Mouse (Mus musculus): ENCODE results near the gene Ahcyl1. TPM values are rescaled to one million over a fixed set of nuclear protein-coding genes. Genes with fewer than 3 reads are reported as not detected.
"Not testable (repeated sequence)": the region's sequence is repeated elsewhere in the genome, so short reads cannot be mapped to it uniquely, and the experiment has no call there.

The Ahcyl1 gene
- polyA plus RNA-seq, 1 experiment from 2014 or later, result 106 TPM

DNA sequence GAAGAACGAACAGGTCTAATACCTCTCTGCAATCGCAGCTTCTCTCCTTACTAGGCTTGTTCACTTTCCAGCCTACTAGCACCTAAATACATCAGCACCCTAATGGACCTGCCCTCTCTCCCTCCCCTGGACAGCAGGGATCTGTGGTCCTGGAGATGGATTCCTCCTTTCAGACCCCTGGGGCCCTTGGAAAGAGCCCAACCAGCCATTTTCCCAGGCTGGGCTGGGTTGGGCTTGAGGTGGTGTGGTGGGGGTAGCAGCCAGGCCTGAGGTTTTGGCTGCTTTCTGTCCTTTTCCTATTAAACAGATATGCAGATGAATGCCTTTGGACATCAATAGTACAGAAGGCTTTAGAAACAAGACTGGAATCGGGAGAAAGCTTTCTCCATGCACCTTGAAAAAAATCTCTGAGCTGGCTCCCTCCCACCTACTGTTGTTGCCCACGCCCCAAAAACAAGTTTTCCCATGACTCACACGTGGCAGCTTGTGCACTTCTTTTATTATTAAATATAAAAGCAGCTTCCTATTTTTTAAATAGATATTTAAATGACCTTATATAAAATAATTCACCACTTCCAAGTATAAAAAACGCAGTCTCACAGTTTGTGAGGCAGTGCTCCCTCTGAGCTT, 44.3 kb upstream of the Ahcyl1 start:
- Histone ChIP-seq H3K9me3 (ENCODE audit: low read depth, low read length) (no peaks in the 10 kb centered on the region), H3K4me2 (no peak overlapping the region), H3K27me3 (ENCODE audit: insufficient read depth, low read length) (no peaks in the 10 kb centered on the region), H3K27ac (ENCODE audit: low read depth) (peak overlapping the region; percentile 81), H3K36me3 (ENCODE audit: insufficient read depth) (peaks cover 11% of the 10 kb centered on the region; the same call in 1 of the 2 replicates), H3K4me1 (ENCODE audit: insufficient read depth) (peaks cover 33% of the 10 kb centered on the region), H3K9ac (no peak overlapping the region), H3K4me3 (ENCODE audit: low read depth, low read length) (no peak overlapping the region)
- ATAC-seq (ENCODE audit: insufficient read depth) (peak; percentile 94), DNase-seq (peak; percentile 97)
- TF ChIP-seq CTCF (IDR thresholded peaks at IDR 0.05; ENCODE audit: low read depth), result no peak
- WGBS, result 4% methylated on average over 6 of the region's 6 CpGs

DNA sequence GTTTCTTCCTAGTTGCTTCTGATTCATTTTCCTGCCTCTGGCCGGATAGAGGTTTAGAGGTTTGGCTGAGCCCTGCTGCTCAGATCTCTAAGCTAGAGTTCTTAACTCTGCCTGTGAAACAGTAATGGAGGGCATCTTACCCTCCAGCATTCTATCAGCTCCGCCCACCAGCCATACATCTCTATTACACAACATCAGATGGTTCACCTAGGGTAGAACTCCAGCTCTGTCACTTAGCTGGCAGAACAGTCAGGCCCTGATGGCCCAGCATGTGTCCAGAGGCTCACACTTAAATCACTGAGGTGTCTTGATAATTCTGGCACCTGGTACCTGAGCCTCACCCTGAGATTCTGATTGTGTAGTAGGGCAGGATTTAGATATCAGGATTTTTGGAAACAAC, 43.6 kb upstream of the Ahcyl1 start:
- no peak for TF ChIP-seq CTCF (IDR thresholded peaks at IDR 0.05; ENCODE audit: low read depth)
- Histone ChIP-seq H3K36me3 (ENCODE audit: insufficient read depth) (peaks cover 10% of the 10 kb centered on the region; the same call in 1 of the 2 replicates), H3K4me2 (no peak overlapping the region), H3K4me3 (ENCODE audit: low read depth, low read length) (no peak overlapping the region), H3K9ac (no peak overlapping the region), H3K27ac (ENCODE audit: low read depth) (peak overlapping the region; percentile 81; the same call in 1 of the 2 replicates), H3K4me1 (ENCODE audit: insufficient read depth) (peaks cover 33% of the 10 kb centered on the region), H3K9me3 (ENCODE audit: low read depth, low read length) (no peaks in the 10 kb centered on the region), H3K27me3 (ENCODE audit: insufficient read depth, low read length) (no peaks in the 10 kb centered on the region)
- ATAC-seq (ENCODE audit: insufficient read depth) (peak; percentile 19; the same call in 1 of the 2 replicates), DNase-seq (peak; percentile 29)
- whole genome bisulfite sequencing, result 81% methylated on average over 2 of the region's 2 CpGs

DNA sequence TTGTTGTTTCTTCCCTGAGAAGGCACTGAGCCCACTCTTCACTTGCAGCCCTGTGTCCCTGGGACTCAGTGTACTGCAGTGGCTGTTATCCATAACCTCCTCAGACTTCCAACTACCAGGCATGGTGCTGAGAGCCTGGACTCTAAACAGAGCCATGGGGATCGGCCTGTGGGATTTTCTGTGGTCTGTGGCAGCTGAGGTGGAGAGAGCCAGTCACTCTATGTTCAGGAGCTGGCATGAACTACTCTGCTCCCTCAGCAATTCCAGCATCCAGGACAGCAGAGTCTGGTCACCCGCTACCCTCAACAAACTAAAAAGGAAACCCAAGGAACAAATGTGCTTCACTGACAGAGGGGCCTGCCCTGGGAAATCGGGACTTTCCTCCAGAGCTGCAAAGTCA, 43.1 kb upstream of the Ahcyl1 start:
- H3K9me3 ChIP-seq (ENCODE audit: low read depth, low read length), result no peaks in the 10 kb centered on the region
- 71% methylated on average over 3 of the region's 3 CpGs for WGBS
- H3K4me3 ChIP-seq (ENCODE audit: low read depth, low read length), result no peak overlapping the region
- no peaks in the 10 kb centered on the region for H3K27me3 ChIP-seq (ENCODE audit: insufficient read depth, low read length)
- ATAC-seq (ENCODE audit: insufficient read depth) (no peak), DNase-seq (no peak)
- H3K4me2 ChIP-seq, result no peak overlapping the region
- peaks cover 10% of the 10 kb centered on the region; the same call in 1 of the 2 replicates for H3K36me3 ChIP-seq (ENCODE audit: insufficient read depth)
- no peak overlapping the region for H3K9ac ChIP-seq
- no peak for TF ChIP-seq CTCF (IDR thresholded peaks at IDR 0.05; ENCODE audit: low read depth)
- H3K4me1 ChIP-seq (ENCODE audit: insufficient read depth), result peaks cover 33% of the 10 kb centered on the region
- peak overlapping the region; percentile 43; the same call in 1 of the 2 replicates for H3K27ac ChIP-seq (ENCODE audit: low read depth)

DNA sequence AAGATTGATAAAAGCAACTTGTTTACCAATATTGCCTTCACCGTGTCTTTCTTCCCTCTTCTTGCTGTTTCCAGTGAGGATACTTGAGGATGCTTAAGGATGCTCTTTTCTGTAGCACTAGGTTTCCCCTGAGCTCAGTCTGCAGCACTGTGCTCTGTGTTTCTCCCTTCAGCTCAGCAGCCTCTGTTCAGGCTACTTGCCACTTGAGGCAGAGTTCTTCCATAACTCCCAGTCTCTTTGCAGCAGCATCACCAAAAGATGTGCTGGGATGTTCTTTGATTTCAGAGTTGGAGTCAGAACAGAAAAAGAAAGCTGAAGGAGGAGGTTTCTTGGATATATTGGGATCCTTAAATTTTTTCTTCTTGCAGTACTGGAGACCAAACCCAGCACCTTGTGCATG, 42.3 kb upstream of the Ahcyl1 start:
- DNase-seq (no peak), ATAC-seq (ENCODE audit: insufficient read depth) (no peak)
- WGBS, result 65% methylated on average over 1 of the region's 1 CpGs
- Histone ChIP-seq H3K4me1 (ENCODE audit: insufficient read depth) (peaks cover 33% of the 10 kb centered on the region), H3K9me3 (ENCODE audit: low read depth, low read length) (no peaks in the 10 kb centered on the region), H3K4me2 (no peak overlapping the region), H3K9ac (no peak overlapping the region), H3K27ac (ENCODE audit: low read depth) (no peak overlapping the region), H3K36me3 (ENCODE audit: insufficient read depth) (peaks cover 10% of the 10 kb centered on the region; the same call in 1 of the 2 replicates), H3K4me3 (ENCODE audit: low read depth, low read length) (no peak overlapping the region), H3K27me3 (ENCODE audit: insufficient read depth, low read length) (no peaks in the 10 kb centered on the region)
- no peak for TF ChIP-seq CTCF (IDR thresholded peaks at IDR 0.05; ENCODE audit: low read depth)

DNA sequence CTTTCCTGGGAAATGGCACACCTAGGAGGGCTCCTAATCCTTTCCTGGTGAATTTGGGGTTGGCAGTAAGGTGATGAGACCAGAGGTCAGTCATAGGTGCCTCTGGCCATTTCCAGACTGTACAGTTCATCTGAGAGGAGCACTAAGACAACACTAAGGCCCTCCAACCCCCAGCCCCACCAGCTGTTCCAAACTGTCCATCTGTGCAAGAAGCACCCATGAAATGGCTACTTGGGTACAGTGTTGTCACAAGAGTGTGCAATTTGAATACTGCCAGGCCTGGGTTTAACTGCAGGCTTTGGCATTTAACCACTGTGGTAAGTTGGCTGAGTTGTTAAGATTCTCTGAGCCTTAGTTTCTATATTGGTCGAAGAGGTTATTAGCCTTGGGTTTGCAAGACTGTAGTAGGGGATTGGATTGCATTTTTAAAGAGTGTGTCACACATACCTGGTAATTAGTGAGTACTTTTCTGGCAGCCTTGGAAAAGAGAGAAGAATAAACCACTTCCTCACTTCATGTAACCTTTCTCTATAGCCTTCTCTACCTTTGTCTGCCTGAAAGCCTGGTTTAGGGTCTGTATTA, 41.3 kb upstream of the Ahcyl1 start:
- peaks cover 4% of the 10 kb centered on the region; the same call in 1 of the 2 replicates for H3K36me3 ChIP-seq (ENCODE audit: insufficient read depth)
- H3K9ac ChIP-seq, result no peak overlapping the region
- TF ChIP-seq CTCF (IDR thresholded peaks at IDR 0.05; ENCODE audit: low read depth), result no peak
- H3K9me3 ChIP-seq (ENCODE audit: low read depth, low read length), result no peaks in the 10 kb centered on the region
- DNase-seq (no peak), ATAC-seq (ENCODE audit: insufficient read depth) (no peak)
- 79% methylated on average over 1 of the region's 1 CpGs for whole genome bisulfite sequencing
- no peak overlapping the region for H3K4me2 ChIP-seq
- H3K4me1 ChIP-seq (ENCODE audit: insufficient read depth), result peaks cover 25% of the 10 kb centered on the region
- no peaks in the 10 kb centered on the region for H3K27me3 ChIP-seq (ENCODE audit: insufficient read depth, low read length)
- no peak overlapping the region for H3K4me3 ChIP-seq (ENCODE audit: low read depth, low read length)
- no peak overlapping the region for H3K27ac ChIP-seq (ENCODE audit: low read depth)

DNA sequence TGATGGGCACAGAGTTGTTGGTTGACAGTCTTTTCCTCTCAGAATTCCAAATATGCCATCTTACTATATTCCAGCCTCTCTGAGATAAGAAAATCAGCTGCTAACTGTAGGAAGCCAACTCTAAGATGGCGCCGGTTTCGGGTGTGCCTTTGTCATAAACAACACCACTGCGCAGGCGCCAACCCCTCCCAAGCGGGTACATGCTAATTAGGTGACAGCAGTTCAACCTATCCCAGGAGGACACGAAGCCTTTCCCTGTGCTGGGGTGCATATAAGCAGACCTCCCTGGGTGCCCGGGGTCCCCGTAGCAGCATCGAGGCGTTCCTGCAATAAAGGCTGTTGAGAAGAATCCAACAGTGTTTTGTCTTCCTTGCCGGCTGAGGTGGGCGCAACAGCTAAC, 39.3 kb upstream of the Ahcyl1 start:
- not testable (repeated sequence) for ATAC-seq (ENCODE audit: insufficient read depth); H3K9ac ChIP-seq; H3K27me3 ChIP-seq (ENCODE audit: insufficient read depth, low read length); DNase-seq; H3K27ac ChIP-seq (ENCODE audit: low read depth); H3K9me3 ChIP-seq (ENCODE audit: low read depth, low read length); H3K4me2 ChIP-seq; H3K36me3 ChIP-seq (ENCODE audit: insufficient read depth); H3K4me3 ChIP-seq (ENCODE audit: low read depth, low read length)
- WGBS, result 91% methylated on average over 13 of the region's 13 CpGs
- H3K4me1 ChIP-seq (ENCODE audit: insufficient read depth), result peaks cover 13% of the 10 kb centered on the region

DNA sequence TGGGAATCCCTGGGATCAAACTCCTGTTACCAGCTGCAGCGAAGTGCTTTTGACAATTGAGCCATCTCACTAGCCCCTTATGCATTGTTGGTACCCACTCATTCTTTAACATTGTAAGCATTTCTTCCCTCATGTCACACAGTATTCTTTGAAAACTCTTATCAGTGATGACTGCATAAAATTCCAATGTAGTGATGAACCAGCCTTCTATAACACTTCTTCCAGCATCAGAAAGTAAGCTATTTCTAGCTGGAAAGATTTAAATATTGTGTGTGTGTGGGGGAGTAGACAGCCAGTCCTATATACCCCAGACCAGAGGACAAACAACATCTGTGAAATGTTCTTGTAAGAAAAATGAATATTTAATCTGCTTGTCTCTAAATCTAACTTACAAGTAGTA, 37.0 kb upstream of the Ahcyl1 start:
- no peaks in the 10 kb centered on the region for H3K27me3 ChIP-seq (ENCODE audit: insufficient read depth, low read length)
- H3K4me1 ChIP-seq (ENCODE audit: insufficient read depth), result no peaks in the 10 kb centered on the region
- peak; percentile 24 for DNase-seq
- H3K9me3 ChIP-seq (ENCODE audit: low read depth, low read length), result no peaks in the 10 kb centered on the region
- H3K4me3 ChIP-seq (ENCODE audit: low read depth, low read length), result no peak overlapping the region
- peak; percentile 28; the same call in 1 of the 2 replicates for ATAC-seq (ENCODE audit: insufficient read depth)
- no peak overlapping the region for H3K27ac ChIP-seq (ENCODE audit: low read depth)
- H3K36me3 ChIP-seq (ENCODE audit: insufficient read depth), result no peaks in the 10 kb centered on the region
- H3K4me2 ChIP-seq, result no peak overlapping the region
- 71% methylated on average over 1 of the region's 1 CpGs for WGBS
- TF ChIP-seq CTCF (IDR thresholded peaks at IDR 0.05; ENCODE audit: low read depth), result no peak
- H3K9ac ChIP-seq, result no peak overlapping the region
